Mouse (Mus musculus) intestine, embryonic 16.5 days (tissue): ENCODE results near the gene Nxpe3. TPM values are rescaled to one million over a fixed set of nuclear protein-coding genes. Genes with fewer than 3 reads are reported as not detected.
A peak's percentile ranks its signal among the peaks of the same experiment; 100 is the strongest.

ENCODE experiments used
- ATAC-seq: fragments of 200-750 bp; cut with Nextera tagmentation; 2 replicates; pipeline ENCODE4 v1.8.0; 2017; ENCODE audit warnings: moderate TSS enrichment, moderate library complexity
- H3K27ac ChIP-seq: fragments of 300-500 bp; sonication (generic); 2 replicates; pipeline ENCODE4 v1.5.1; 2014; ENCODE audit warnings: mild to moderate bottlenecking, low read length
- H3K27me3 ChIP-seq: fragments of 300-500 bp; sonication (generic); replicated peaks from 2 replicates; pipeline ENCODE4 v1.6.1; 2014; ENCODE audit warnings: low read length, control low read depth, mixed read lengths; ENCODE audit not compliant: control insufficient read depth, insufficient read depth
- H3K36me3 ChIP-seq: fragments of 300-500 bp; sonication (generic); 2 replicates; pipeline ENCODE4 v1.6.1; 2014; ENCODE audit warnings: low read length, control low read depth; ENCODE audit not compliant: control insufficient read depth, insufficient read depth
- H3K4me1 ChIP-seq: fragments of 300-500 bp; sonication (generic); 2 replicates; pipeline ENCODE4 v1.6.1; 2014; ENCODE audit warnings: low read length, control low read depth, mixed read lengths; ENCODE audit not compliant: control insufficient read depth, insufficient read depth
- H3K4me2 ChIP-seq: fragments of 300-500 bp; sonication (generic); 2 replicates; pipeline ENCODE4 v1.6.1; 2014; ENCODE audit warnings: low read depth, low read length, control low read depth
- H3K4me3 ChIP-seq: fragments of 300-500 bp; sonication (generic); 2 replicates; pipeline ENCODE4 v1.5.1; 2014; ENCODE audit warnings: mild to moderate bottlenecking, low read length
- H3K9ac ChIP-seq: fragments of 300-500 bp; sonication (generic); 2 replicates; pipeline ENCODE4 v1.6.1; 2014; ENCODE audit warnings: low read depth, low read length
- H3K9me3 ChIP-seq: fragments of 300-500 bp; sonication (generic); 2 replicates; pipeline ENCODE4 v1.6.1; 2016; ENCODE audit warnings: low read length, control low read depth; ENCODE audit not compliant: control insufficient read depth
- WGBS: fragments of 180-500 bp; shearing (Covaris S2); extraction: QIAGEN DNeasy Blood & Tissue Kit; methylation state at CpG from one replicate; pipeline ENCODE4 v1.1.7; 2014; 5-methylcytosine and 5-hydroxymethylcytosine counted together
- polyA plus RNA-seq: library from polyadenylated mRNA; unstranded; fragments of >200 nt; fragmentation: Nextera tagmentation; extraction: Ambion mirVana; gene quantifications from 2 replicates; pipeline ENCODE4 v1.2.1, GENCODE M21; 2015

The Nxpe3 gene
- polyA plus RNA-seq, 1 experiment from 2014 or later, result 1.7 TPM

DNA sequence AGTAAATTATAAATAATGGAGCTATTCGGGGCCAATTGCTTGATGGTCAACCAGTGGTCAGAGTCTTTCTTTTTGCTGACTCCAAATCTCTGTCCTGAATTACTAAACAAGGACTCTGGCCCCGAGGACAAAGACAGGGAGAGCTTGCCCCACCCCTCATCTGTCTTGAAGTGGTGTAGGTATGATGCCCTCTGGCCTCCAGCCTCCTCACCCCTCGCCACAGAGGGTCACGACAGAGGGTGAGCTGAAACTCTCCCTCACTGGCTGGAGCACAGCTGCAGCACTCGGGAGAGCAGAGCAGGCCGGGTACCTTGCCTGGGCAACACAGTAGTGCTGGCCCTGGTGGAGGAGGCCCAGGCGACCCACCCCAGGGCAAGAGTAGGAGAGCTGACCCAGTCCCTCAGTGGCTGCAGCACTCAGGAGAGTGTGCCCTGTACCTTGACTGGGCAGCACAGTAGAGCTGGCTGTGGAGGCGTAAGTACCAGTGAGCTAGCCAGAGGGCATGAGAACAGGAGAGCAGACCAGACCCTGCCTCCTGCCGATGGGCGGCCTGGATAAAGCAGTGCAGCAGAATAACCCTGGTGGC lies 15.2 kb upstream of the Nxpe3 start:
- ATAC-seq, result no peak
- H3K36me3 ChIP-seq, result peaks cover 10% of the 10 kb centered on the region; the same call in 1 of the 2 replicates
- H3K4me1 ChIP-seq, result no peaks in the 10 kb centered on the region
- no peaks in the 10 kb centered on the region for H3K9me3 ChIP-seq
- no peak overlapping the region for H3K4me2 ChIP-seq
- no peak overlapping the region for H3K9ac ChIP-seq
- no peak overlapping the region for H3K27ac ChIP-seq
- 88% methylated on average over 10 of the region's 10 CpGs for WGBS
- no peak overlapping the region for H3K4me3 ChIP-seq
- H3K27me3 ChIP-seq, result no peaks in the 10 kb centered on the region

DNA sequence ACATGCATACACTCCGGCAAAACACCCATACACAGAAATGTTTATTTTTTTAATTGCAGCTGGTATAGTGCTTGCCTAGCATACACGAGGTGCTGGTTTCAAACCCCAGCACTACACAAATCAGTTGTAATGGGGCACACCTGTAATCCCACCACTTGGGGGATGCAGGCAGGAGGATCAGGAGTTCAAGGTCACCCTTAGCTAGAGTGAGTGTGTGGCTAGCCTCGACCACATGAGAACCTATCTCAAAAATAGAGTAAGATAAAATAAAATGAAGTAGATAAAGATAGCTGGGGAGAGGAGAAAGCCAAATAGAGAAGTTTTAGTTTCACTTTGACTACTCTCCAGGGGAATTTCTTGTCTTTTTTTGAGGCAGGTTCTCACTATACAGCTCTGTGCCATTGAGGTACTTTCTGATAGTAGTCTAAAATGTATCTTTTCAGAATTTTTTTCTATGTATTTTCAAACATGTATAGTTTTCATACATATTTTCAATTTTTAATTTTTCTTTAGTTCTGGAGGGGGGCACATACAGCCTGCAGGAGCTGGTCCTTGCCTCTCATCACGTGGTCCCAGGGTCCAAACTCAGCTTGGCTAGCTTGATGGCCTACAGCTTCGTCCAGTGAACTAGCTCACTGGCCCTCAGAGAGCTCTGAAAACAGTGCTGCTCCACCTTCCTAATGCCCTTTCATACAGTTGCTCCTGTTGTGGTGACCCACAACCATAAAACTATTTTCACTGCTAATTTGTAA lies 12.0 kb upstream of the Nxpe3 start:
- Histone ChIP-seq H3K27ac (no peak overlapping the region), H3K9ac (no peak overlapping the region), H3K36me3 (peaks cover 4% of the 10 kb centered on the region; the same call in 1 of the 2 replicates), H3K9me3 (no peaks in the 10 kb centered on the region), H3K4me2 (no peak overlapping the region), H3K4me3 (no peak overlapping the region), H3K27me3 (no peaks in the 10 kb centered on the region), H3K4me1 (no peaks in the 10 kb centered on the region)
- 86% methylated on average over 5 of the region's 5 CpGs for WGBS
- no peak for ATAC-seq

DNA sequence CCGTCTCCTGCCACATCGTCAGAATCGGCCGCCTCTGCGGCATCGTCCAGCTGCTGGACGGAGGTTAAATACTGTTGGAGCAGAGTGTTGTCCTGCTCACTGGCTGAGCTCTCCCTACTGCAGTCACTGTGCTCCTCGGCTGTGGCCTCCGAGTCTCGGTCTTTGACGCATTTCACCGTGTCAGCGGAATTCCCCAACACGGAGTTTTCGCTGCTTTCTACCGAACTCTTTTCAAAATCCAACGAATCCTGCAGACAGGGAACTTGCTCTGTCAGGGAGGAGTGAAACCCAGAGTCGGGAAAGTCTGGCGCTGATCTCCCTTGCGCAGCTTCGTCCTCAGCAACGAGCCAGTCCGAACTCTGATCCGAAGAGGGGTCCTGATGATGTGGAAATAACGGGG lies 10.3 kb upstream of the Nxpe3 start:
- H3K9ac ChIP-seq, result no peak overlapping the region
- H3K4me3 ChIP-seq, result no peak overlapping the region
- H3K9me3 ChIP-seq, result no peaks in the 10 kb centered on the region
- H3K36me3 ChIP-seq, result peaks cover 4% of the 10 kb centered on the region; the same call in 1 of the 2 replicates
- H3K4me2 ChIP-seq, result no peak overlapping the region
- H3K27ac ChIP-seq, result no peak overlapping the region
- no peak for ATAC-seq
- no peaks in the 10 kb centered on the region for H3K27me3 ChIP-seq
- 73% methylated on average over 25 of the region's 25 CpGs for WGBS
- no peaks in the 10 kb centered on the region for H3K4me1 ChIP-seq

DNA sequence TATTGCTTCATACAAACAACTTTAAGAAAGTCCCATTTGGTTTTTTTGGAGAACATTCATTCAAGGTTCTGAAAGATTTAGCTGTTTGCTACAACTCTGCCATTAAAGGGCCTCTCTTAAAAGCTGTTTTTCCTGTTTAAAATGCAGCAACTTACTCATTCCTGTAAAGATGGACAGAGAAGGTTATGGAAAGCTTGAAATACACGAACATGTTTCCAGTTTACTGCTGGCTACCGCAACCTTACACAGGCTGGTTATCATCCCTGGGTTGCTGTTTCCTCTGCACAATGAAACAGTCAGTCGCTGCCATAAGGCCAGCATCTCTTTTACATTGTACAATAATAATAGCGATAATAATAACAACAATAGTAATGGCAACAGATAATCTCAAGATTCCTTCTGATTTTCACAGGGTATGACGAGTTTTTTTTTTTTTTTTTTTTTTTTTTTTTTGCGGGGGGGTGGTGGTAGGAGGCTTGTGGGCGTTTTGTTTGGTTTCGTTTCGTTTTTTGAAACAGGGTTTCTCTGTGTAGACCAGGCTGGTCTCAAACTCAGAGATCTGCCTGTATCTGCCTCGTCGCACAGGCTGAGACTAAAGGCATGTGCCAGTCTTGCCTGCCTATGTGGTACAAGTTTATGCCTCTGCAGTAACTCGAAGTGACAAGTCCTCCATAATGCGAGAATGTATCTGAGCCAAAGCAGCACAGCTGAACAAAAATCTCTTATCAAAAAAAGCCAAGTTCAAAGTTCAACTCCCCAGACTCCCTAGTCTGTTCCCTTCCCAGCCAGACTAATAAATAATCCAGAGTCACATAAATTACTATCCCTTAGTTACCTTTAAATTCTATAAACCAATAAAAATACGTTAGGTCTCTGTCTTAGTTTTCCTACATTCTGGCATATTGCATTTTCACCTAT lies 7.0 kb upstream of the Nxpe3 start:
- 83% methylated on average over 14 of the region's 14 CpGs for WGBS
- H3K4me2 ChIP-seq, result no peak overlapping the region
- no peak overlapping the region for H3K27ac ChIP-seq
- no peaks in the 10 kb centered on the region for H3K4me1 ChIP-seq
- peak; percentile 58; the same call in 1 of the 2 replicates for ATAC-seq
- no peaks in the 10 kb centered on the region; the same call in 1 of the 2 replicates for H3K36me3 ChIP-seq
- no peaks in the 10 kb centered on the region for H3K9me3 ChIP-seq
- H3K4me3 ChIP-seq, result no peak overlapping the region
- no peak overlapping the region for H3K9ac ChIP-seq
- H3K27me3 ChIP-seq, result no peaks in the 10 kb centered on the region

DNA sequence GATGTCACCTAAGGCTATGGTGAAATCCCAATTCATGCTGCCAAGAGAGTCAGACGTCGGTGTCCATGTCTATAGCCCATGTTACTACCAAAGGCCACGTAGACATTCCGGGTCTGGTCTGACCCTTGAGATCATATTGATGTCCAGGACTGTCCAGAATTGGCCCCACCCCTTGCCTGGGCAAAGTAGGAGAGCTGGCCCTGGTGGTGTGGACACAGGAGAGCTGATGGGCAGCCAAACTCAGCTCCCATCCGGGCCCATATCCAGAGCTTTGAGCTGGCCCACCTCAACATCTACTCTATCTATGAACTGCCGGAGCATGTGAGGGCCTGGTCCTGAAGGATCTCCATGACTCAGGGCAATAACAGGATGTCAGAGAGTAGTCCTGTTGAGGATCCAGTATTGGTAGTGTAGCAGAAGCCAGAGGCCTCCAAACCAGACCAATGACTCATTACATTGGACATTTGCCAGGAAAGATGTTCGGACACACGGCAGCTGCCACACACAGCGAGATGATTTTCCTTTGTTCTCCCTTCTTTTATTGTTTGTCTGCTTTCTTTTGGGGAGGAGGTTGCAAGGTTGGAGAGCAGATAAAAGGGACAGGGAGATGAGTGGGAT lies 3.4 kb upstream of the Nxpe3 start:
- no peak overlapping the region for H3K27ac ChIP-seq
- H3K9me3 ChIP-seq, result no peaks in the 10 kb centered on the region
- ATAC-seq, result no peak
- H3K9ac ChIP-seq, result no peak overlapping the region
- H3K4me3 ChIP-seq, result no peak overlapping the region
- no peak overlapping the region for H3K4me2 ChIP-seq
- WGBS, result 65% methylated on average over 9 of the region's 9 CpGs
- H3K36me3 ChIP-seq, result no peaks in the 10 kb centered on the region
- peaks cover 12% of the 10 kb centered on the region for H3K4me1 ChIP-seq
- no peaks in the 10 kb centered on the region for H3K27me3 ChIP-seq

DNA sequence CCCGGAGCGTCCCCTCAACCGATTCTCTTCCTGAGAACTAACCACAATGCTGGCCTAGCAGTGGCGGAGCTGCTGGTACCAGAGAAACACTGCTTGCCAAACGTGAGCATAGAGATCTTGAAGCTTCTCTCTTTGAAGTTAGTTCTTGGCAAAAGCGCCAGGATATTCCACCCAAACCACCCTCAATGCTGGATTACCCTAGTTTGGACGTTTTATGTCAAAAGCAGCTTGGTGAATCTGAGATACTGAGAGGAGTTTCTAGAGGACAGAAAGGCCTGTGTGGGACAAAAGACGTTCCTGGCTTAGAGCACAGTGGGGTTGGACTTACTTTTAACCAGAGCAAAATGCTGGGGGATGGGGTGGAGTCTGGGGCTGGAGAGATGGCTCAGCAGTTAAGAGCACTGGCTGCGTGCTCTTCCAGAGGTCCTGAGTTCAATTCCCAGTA lies 588 bp upstream of the Nxpe3 start:
- H3K36me3 ChIP-seq, result no peaks in the 10 kb centered on the region
- no peaks in the 10 kb centered on the region for H3K27me3 ChIP-seq
- H3K4me3 ChIP-seq, result peak overlapping the region; percentile 84
- H3K9ac ChIP-seq, result peak overlapping the region; percentile 80
- WGBS, result 8% methylated on average over 9 of the region's 9 CpGs
- peak overlapping the region; percentile 83 for H3K4me2 ChIP-seq
- H3K4me1 ChIP-seq, result peaks cover 12% of the 10 kb centered on the region
- peak overlapping the region; percentile 81 for H3K27ac ChIP-seq
- ATAC-seq, result no peak
- no peaks in the 10 kb centered on the region for H3K9me3 ChIP-seq

DNA sequence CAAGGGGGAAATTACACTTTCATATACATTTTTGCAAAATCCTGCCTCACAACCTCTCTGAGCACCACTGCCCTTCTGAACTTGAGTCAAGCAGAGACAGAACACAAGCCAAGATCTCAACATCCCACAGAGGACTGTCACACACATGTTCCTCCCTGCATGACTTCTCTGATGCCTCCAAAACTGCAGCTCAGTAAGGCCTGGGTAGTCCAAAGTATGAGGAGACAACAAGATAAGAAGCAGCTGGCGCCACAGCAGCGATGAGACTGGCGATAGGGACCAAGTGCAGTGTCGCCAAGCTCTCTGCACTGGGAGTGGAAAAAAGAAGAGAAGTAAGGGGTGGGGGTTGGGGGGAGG lies 571 bp downstream of the Nxpe3 start:
- Histone ChIP-seq H3K27ac (peak overlapping the region; percentile 81; the same call in 1 of the 2 replicates), H3K9me3 (no peaks in the 10 kb centered on the region), H3K4me1 (peaks cover 12% of the 10 kb centered on the region), H3K36me3 (no peaks in the 10 kb centered on the region), H3K4me2 (peak overlapping the region; percentile 83), H3K9ac (peak overlapping the region; percentile 80), H3K27me3 (no peaks in the 10 kb centered on the region), H3K4me3 (peak overlapping the region; percentile 84)
- ATAC-seq, result peak; percentile 23
- 1% methylated on average over 4 of the region's 4 CpGs for WGBS

DNA sequence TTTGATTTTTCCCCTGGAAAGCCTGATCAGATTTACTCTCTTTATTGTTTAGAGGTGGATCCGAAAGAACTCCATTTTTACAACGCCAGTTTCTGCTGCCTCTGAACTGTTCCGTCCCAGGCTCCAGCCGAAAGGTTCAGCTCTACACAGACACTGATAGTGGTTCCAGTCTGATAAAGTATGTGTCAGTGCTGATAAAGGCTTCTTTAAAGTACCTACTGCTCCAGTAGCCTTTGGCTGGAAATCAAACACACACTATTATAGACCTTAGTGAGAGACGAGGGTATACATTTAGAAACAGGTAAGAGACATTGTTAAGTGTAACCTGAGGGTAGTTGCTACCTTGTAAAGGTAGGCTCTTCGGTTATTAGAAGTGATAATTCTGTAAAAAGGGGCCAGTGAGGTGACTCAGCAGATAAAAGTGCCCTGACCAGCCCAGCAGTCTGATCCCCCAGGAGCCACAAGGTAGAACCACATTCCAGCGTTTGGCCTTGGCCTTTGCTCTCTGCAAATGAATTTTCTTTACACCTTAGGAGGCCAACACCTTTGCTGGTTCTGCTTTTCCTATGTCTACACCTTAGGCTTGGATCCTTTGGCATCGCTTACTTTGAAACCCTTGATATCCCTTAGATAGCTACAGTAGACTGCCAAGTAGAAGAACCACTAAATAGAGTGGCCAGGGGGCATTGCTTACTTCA lies 1.5 kb downstream of the Nxpe3 start:
- H3K4me2 ChIP-seq, result peak overlapping the region; percentile 83
- no peaks in the 10 kb centered on the region for H3K27me3 ChIP-seq
- H3K4me1 ChIP-seq, result peaks cover 12% of the 10 kb centered on the region
- WGBS, result 59% methylated on average over 8 of the region's 8 CpGs
- H3K36me3 ChIP-seq, result no peaks in the 10 kb centered on the region
- peak overlapping the region; percentile 84; the same call in 1 of the 2 replicates for H3K4me3 ChIP-seq
- peak; percentile 63 for ATAC-seq
- no peaks in the 10 kb centered on the region for H3K9me3 ChIP-seq
- H3K27ac ChIP-seq, result peak overlapping the region; percentile 61
- no peak overlapping the region for H3K9ac ChIP-seq
